Mouse (Mus musculus) liver, postnatal 0 days (tissue): ENCODE data around the gene Rgma.

ENCODE experiments used
- CTCF ChIP-seq: sonication (generic); IDR thresholded peaks from 2 replicates; pipeline ENCODE4 v1.5.1; 2016; ENCODE audit warnings: antibody characterized with exemption, low read depth
- EP300 ChIP-seq: IDR thresholded peaks from 2 replicates; pipeline ENCODE4 v1.6.1; 2016; ENCODE audit warnings: antibody characterized with exemption, low read depth, mild to moderate bottlenecking

GRCm38 (mm10) chr7:73398806-73399442 lies 23.6 kb downstream of the Rgma start:
- TF ChIP-seq CTCF (no peak), EP300 (no peak)
